Mouse (Mus musculus) olfactory bulb, adult 2 months (tissue): Measurements from ENCODE around the gene Gnaz.

Experiments
- CTCF ChIP-seq: fragments of 200-500 bp; IDR thresholded peaks from 2 replicates; pipeline ENCODE4 v1.5.1; 2012; ENCODE audit warnings: low read depth, mild to moderate bottlenecking, low read length, moderate library complexity; ENCODE audit not compliant: insufficient read depth
- POLR2A ChIP-seq: fragments of 200-500 bp; IDR thresholded peaks from 2 replicates; pipeline ENCODE4 v1.6.1; 2012; ENCODE audit warnings: mild to moderate bottlenecking, low read depth, low read length, moderate library complexity; ENCODE audit not compliant: insufficient read depth

- TF ChIP-seq CTCF (no peak), POLR2A (no peak)
These were observed 27.7 kb upstream of the Gnaz start for GRCm38 (mm10) chr10:74939300-74939699.
